Mouse (Mus musculus) spleen, postnatal 4 days (tissue): ENCODE measurements around the gene Rapgef2.
"Not testable (repeated sequence)": the region's sequence is repeated elsewhere in the genome, so short reads cannot be mapped to it uniquely, and the experiment has no call there.

Experiments used
- DNase-seq, 2 experiments: peaks; one replicate each; pipeline ENCODE4 v3.0.0; 2022; ENCODE audit warnings: low spot score in 2 of 2

The Rapgef2 gene

DNA sequence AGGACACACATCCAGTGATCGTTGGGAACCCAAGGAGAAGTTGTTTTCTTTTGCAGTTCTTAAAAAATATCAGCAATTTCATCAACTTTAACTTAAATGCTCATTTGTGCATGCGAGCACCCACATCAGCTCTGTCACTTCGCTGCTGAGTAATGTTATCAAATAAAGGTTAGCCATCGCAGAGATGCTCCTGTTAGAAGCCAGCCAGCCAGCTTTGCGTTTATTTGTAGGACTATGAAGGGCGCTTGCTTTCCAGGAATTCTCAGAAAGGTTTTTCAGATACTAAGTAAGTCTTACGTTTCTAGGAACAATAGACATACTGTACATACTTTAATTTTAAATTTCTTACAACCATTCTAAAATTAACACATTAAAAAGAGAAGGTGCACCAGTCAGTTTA lies 185.5 kb downstream of the Rapgef2 start:
- no peak for DNase-seq

DNA sequence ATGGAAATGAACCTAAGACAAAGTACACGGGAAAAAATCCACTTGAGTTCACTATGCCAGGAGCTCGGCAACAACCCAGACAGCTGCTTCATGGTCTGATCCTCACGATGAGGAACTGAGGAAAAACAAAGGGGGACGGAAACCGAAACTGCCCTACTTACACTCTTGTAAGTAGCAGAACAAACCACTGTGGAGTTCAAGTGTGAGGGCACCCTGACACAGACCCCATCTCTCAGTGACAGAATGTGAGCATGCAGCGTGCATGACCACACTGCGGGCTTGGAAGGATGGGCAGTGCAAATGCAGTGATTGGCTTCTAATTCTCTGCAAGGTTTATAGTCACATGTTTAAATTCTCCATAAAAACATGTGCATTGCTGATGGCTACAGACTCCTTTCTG lies 197.2 kb downstream of the Rapgef2 start:
- DNase-seq, result no peak

DNA sequence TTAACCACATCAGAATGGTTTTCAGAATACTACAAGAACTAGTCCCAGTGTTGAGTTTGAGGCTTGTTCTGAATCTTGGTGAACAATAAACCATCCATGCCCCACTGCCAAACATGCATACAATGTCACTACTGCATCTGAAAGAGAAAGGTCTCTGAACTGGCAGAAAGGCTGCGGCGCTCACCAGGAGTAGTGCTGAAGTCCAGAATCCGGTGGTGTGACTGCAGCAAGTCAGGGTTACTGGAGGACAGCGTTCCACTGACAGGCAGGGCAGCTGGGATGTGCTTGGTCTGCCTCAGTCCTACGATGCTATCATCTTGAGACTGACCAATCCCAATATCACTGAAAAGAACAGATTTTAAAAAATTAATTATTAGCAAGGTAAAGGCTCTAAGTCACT lies 197.9 kb downstream of the Rapgef2 start:
- no peak for DNase-seq

DNA sequence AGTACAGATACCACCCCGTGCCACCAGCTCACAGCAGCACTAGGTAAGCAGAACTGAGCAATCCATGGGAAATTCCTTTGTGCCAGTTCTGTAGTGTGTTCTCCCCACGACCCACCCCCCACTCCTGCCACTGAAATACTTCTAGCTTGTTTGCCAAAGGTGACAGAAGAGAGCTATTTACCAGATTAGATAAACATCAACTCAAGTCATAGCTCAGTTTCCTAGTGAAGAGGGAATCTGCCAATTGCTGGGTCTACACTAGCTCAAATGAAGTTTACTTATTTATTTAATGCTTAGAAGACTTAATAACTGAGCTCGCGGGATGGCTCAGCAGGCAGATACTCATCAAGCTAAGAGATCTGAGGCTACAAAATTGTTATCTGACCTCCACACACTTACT lies 200.0 kb downstream of the Rapgef2 start:
- no peak for DNase-seq

DNA sequence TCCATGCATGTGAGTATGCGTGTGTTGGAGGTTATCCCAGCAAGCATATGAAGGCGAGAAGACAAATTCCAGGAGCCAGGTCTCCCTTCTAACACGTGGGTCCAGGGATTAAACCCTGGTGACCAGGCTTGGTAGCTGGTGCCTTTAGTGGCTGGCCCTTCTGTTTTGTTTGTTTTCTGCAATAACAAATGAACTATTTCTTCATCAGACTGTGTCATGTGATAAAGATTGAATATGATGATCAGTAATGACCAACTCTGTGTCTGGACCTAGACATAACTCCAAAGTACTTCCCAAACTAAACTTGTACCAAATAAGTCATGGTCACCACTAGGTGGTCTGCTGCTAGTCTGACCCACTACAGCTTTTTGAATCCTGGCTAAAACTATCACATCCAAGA lies 202.4 kb downstream of the Rapgef2 start:
- no peak for DNase-seq

DNA sequence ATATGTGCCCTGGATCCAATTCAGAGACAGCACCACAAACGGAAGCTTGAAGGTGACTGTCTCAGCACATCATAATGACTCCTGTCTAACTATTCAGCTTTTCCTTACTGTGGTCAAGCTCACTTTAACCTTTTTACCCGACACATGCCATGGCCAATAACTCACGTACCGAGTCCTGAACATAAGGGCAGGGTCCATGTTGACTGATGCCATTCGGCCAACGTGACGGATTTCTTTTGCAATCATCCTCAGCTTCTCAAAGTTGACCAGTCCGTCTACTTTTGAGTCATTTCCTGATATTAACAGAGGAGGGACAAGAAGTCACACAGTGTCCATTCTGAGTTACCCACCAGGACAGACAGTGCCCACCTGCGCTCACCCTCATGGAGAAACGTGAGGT lies 203.3 kb downstream of the Rapgef2 start:
- DNase-seq, result no peak

DNA sequence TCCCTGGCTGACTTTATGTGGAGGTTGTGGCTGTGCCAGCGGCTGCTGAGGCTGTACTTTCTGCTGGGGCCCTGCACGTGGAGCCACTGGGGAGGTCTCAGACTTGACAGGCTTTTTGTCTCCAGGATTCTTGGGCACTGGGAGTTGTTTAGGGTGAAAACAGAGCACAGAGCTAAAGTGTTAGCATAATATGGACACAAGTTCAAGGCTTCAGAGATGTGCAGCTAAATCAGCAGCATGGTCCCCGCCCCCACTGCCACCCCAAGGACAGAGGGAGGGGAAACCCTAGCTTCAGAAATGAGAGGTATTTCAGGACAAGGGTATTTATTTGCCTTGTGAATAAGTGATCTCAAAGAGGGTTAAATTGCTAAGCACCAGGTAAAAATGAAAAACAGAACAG lies 207.2 kb downstream of the Rapgef2 start:
- DNase-seq, result no peak

DNA sequence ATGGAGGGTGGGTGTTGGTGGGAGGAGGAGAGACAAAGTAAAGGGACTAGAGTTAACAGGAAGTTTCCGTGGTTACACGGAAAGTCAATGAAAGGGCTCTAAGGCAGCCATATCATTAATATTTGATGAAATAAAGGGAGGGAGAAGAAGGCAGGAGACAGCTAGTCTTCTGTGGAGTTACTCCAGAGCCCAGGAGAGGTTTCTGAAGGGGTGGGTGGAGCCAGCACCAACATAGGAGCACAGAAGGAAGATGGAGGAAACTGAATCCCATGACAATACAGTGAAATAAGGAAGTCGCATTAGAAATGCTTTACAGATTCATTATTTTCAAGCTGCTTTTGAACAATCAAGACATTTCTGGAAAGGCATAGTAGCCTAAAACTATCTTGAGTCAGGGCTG lies 211.3 kb downstream of the Rapgef2 start:
- no peak for DNase-seq

DNA sequence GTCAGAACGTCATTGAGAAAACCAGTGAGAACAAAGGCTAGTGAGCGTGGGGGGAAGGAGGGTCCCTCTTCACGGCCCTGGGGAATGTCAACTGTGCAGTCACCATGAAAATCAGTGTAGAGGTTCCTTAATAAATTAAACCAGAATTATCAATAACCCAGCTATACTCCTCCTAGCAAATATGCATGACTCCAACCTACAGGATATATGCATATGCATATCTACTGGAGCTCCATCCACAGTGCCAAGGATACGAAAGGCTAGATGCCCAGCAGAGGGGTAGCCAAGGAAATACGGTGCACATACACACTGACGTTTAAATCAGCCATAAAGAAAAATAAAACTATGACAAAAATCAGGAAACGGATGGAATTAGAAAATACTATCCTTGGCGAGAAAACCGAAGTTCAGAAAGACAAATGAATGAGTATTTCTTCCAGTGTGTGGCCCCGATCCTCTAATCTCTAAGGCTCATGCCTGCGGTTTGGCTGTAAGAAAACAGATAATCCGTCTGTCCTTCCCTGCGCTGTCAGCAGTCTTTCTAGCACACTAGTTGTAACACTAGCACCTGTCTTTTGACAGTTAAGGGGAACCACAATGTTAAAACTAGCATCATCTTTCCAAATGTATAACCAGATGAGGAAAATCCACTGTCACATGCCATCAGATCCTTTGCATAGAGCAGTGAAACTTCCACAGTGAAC lies 212.6 kb downstream of the Rapgef2 start:
- DNase-seq, result no peak

DNA sequence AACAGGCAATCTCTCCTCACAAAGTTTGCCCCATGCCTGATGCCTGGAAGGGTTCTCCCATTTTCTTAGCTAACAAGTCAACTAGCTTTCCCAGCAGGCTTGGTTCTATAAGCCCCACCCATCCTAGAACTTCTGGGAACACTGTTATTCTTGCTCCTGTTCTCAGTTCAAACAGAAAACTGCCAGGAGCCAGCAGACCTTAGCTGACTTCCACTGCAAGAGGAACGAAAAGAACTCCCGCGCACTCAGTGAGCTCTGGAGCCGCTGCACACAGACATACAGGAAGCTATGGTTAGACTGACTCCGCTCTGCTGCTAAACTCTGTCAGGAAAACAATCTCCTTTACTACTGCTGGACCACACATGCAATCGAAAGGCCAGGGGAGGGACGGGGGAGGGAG lies 214.8 kb downstream of the Rapgef2 start:
- peak in 1 of 2 experiments; percentile 60 for DNase-seq

DNA sequence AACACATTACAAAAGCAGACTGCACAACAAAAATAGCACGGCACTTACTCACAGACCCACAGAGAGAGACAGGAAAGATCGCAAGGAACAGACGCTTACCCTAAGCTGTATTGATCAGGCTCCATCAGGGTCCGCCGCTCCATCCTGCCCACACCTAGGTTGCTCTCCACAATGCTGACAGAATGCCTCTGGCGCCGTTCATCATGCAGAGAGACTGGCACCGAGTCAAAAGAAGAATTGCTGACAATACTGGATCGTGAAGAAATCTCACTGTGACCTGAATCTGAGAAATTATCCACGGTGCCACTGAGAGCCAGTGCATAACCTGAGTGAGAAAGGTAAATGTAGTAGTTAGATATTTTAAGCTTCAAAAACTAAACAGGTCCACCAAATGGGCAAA lies 216.4 kb downstream of the Rapgef2 start:
- DNase-seq, result peak in 1 of 2 experiments; percentile 47

DNA sequence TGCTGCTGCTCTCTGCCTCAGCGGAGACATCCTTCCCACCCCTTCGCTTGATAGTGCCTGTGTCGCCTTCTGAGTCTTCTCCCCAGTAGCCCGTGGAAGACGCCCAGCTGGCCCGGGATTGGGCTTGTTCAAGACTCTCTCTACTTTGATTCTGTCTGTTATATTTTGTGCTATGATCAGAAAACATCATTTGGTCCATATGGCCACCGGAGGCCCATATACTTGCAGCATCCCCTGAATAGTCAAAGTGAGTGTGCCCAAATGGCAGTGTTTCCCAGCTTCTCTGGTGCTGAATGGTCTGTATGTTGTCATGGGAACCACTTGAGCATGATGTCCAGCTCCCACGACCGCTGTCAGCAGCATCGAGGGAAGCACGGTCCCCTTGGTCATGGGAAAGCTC lies 217.3 kb downstream of the Rapgef2 start:
- DNase-seq, result peak in 1 of 2 experiments; percentile 60

DNA sequence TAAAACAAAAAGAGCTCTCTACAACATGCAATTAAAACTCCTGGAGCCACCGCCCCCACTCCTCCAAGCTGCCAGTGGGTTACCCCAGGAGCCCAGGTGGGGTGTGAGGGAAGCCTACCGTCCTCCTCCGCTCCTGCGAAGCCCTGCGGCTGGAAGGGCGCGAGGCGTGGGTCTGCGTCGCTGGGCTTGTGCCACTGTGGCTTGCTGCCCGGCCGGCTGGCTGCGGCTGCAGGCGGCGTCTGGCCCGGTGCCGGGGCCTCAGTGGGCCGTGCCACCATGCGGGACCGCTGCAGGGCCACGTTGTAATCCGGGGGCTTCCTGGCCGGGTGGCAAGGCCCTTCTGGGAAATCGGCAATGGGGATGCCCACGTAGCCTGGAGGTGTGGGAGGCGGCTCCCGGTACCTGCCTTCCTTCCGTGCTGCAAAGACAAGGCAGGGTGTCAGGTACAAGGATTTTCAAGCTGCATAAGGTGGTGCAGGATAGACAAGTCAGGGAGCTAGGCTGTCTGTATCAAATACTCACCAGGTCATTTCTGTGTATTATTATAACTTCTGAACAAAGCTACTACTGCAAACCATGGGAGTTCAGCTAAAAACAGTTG lies 219.8 kb downstream of the Rapgef2 start:
- DNase-seq, result peak in 1 of 2 experiments; percentile 59

DNA sequence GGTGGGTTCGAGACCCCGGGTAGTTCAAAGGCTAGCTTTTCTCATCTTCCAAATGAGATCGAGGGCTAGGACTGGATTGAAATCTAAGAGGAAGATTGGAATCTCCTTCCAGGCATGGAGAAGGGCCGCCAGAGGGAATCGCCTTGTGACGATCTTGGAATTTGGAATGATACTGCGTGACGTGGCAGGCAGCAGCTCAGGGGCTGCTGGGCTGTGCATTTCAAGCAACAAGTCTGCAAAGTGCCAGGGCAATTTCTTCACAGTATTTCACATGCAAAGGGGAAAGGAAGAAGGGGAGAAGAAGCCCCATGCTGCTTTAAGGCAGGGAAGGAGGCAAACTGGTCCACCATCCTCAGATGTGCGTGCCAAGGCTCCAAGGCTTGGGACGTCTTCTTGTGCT lies 222.2 kb downstream of the Rapgef2 start:
- peak in 1 of 2 experiments; percentile 38 for DNase-seq

DNA sequence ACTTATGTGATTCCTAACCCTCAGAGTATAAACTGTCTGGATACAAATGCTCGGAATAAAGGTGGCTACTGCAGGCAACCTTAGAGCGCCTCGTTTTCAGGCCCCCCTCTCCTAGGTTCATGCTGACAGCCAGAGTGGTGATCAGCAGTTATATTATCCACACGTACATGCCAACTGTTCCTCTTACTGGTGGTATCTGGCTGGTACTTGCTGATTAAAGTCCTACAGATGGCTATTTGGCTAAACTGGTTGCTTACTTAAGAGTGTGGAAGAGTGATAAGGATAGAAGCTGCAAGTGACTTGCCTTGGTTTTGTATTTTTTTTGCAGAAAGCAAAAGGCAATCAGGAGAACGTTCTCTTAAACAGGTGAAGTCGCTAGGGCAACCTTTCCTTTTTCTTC lies 224.9 kb downstream of the Rapgef2 start:
- no peak for DNase-seq

DNA sequence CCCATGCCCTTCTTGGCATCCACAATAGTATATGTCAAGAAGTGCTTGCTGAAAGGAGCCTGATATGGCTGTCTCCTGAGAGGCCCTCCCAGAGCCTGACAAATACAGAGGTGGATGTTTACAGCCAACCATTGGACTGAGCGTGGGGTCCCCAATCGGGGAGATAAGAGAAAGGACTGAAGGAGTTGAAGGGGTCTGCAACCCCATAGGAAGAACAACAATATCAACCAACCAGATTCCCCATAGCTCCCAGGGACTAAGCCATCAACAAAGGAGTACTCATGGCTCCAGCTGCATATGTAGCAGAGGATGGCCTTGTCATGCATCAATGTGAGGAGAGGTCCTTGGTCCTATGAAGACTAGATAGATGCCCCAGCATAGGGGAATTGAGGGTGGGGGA lies 227.8 kb downstream of the Rapgef2 start:
- not testable (repeated sequence) for DNase-seq

DNA sequence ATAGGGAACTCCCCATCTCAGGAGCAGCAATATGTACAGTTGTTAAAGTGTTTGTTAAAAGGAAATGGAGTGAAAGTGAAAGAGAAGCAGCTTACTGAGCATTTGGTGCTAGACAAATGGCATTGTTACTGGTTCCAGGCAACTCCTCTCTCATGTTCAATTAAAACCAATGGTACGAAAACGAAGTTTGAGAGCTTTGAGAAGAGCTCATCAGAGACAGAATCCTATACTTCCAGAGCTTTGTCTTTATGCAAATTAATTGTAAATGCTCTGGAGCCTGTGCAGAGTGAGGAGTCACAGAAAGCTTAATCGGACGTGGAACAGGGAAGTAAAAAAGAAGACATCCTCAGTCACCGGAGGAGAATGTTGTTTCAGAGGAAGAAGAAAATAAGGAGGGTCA lies 241.1 kb downstream of the Rapgef2 start:
- DNase-seq, result no peak

DNA sequence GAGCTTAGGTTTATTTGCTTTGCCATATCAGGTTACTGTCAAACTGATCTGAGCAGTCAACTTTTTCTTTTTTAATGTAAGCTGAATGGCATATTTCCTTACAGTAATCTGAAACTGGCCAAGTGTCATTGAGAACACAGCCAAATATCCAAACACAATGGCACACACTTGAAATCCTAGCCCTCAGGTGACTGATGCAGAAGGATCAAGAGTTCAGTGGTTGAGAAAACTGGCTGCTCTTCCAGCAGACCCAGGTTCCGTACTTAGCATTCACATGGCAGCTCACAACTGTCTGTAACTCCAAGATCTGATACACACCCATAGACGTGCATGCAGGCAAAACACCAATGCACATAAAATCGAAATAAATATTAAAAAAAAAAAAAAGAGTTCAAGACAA lies 243.3 kb downstream of the Rapgef2 start:
- no peak for DNase-seq

DNA sequence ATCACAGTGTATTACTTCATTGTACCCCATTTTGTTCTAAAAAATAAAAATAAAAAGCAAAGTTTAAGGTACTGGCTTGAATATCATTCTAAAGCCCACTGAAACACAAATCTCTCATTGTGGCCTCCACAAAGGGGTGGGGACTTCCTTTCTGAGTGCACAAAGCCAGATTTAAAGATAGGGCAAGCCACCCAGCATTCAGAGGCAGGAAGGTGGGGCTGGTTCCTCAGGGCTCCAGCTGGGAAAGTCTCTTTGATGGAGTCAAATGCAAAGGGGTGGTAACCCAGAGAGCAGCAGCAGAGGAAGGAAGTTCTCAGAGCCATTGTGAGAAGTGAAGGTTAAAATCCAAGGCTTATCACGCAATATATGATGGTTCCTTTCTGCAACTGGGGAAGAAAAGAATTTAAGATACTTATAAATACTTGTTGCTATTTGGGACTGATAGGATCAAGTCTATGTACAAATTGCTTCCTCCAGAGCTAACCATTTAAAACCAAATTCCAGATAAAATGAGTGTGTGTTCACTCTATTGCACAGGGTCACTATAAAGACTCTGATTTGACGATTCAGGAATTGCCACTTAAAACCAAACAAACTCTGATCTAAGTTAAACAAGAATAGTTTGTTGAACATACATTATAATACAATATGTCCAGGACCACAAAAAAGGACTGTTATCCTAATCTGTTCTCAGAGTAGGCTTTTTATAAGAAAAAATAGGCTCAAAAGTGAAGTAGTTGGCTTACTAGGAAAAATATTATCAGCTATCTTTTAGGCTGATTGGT lies 246.5 kb downstream of the Rapgef2 start:
- DNase-seq, result no peak

DNA sequence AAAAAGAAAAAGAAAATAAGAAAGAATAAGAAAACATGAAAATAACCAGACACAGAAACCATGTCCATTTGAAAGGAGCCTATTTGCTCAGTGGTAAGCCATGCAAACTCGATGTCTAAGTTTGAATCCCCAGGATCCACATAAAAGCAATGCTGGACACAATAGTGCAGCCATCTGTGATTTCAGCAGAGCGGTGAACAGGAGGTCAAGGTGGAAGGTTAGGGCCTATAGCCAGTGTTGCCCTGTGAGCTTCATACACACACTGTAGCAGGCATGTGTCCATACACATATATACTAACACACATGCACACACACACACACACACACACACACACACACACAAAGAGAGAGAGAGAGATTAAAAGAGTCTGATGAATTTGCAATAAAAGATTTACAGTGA lies 247.3 kb downstream of the Rapgef2 start:
- no peak for DNase-seq

DNA sequence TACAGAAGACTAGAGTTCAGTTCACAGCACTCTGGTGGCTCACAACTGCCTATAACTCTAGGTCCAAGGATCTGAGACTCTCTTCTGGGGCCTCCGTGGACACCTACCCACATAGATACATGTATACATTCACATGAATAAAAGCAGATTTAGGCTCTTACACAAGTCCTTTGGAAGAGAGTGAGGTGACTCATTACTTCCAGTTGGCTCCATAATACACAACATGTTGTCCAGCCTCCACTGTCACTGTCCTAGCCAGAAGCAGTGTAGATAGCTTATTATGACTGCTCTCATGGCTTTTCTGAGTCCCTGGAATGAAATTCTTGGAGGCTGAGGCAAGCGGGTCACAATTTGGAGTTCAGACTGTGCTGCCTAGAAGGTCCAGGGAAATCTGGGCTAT lies 251.9 kb downstream of the Rapgef2 start:
- DNase-seq, result no peak

DNA sequence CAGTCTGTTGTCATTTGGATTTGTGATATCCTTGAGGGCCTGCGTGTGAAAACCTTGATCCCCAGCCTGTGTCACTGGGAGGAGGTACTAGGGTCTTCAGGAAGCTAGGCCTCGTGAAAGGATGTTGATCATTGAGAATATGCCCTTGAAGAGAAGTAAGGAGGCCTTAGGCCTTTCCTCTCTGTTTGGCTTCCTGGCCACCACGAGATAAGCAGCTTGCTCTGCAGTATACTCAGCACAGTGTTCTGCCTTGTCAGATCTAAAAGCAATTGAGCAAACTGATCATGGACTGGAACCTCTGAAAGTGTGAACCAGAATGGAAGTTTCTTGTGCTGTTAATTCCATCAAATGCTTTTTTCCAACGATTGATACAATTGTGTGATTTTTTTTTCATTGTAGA lies 255.5 kb downstream of the Rapgef2 start:
- DNase-seq, result no peak
